Mouse (Mus musculus): Measurements from ENCODE around the gene Rbfox1. TPM values are rescaled to one million over a fixed set of nuclear protein-coding genes. Genes with fewer than 3 reads are reported as not detected.

The Rbfox1 gene
- polyA plus RNA-seq, 1 experiment from 2014 or later = 4.7 TPM

DNA sequence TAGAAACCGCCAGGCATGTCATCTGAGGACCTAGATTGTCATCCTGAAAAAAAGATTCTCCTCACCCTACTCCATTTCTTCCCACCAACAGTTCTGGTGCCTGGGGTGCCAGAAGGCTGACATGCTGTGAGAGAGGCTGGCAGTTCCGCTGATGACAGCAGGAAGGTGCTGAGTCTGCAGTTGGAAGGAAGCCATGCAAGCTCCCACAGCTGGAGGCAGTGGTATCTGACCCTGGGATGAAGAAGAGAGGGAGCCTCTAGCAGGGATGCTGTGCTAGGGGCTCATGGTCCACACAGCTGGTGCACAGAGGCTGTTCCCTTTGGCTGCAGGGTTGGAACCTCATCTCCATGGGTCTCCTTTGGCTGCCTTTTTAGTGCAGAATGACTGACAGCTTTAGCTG is 865.3 kb downstream of the Rbfox1 start:
- 41% methylated on average over 2 of the region's 2 CpGs for WGBS

DNA sequence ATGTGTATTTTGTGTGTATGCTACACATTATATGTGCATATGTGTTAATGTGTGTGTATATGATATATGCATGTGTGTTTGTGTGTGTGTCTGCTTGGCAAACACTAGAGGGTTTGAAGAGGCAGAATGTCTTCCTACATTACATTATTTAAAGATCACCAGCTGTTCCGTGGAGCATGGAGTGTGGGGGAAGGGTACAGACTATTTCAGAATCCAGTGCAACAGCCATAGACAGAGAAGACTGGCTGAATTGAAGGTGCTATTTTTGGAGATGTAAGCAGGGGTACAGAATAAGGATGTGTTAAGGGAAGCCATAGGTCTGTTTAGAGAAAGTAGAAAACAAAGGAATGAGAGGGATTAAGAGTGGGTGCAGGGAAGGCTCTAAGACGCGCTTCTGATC is 869.7 kb downstream of the Rbfox1 start:
- Histone ChIP-seq H3K27ac (replicated peaks in 1 of 2; ENCODE audit: control insufficient read depth in 1 of 2, insufficient read depth in 1 of 2, low read depth in 2 of 2, low read length in 2 of 2) (no peak overlapping the region), H3K9ac (ENCODE audit: low read length) (no peak overlapping the region), H3K4me3 (ENCODE audit: control insufficient read depth in 1 of 2, insufficient read depth in 1 of 2, low read depth in 1 of 2, low read length in 2 of 2) (no peak overlapping the region), H3K4me1 (ENCODE audit: control insufficient read depth in 2 of 2, insufficient read depth in 2 of 2, low read length in 2 of 2) (0 out of 4 replicates have a peak, but pooled peaks cover 0 to 2% of the 10 kb centered on the region in 2 experiments), H3K9me3 (ENCODE audit: control insufficient read depth, low read length) (no peaks in the 10 kb centered on the region), H3K4me2 (ENCODE audit: low read length) (no peak overlapping the region), H3K36me3 (ENCODE audit: control insufficient read depth, insufficient read depth, low read length) (no peaks in the 10 kb centered on the region), H3K27me3 (ENCODE audit: control insufficient read depth, insufficient read depth, low read length) (no peaks in the 10 kb centered on the region)
- WGBS = 61% methylated on average over 3 of the region's 3 CpGs
- no peak; the same call in 1 of the 2 replicates for ATAC-seq (ENCODE audit: insufficient number of reproducible peaks, insufficient read depth, low FRiP score, low read depth)

More for the DNA sequence above, 865.3 kb downstream of the Rbfox1 start:
- Histone ChIP-seq H3K36me3 (ENCODE audit: control insufficient read depth, insufficient read depth, low read length) (no peaks in the 10 kb centered on the region), H3K4me1 (ENCODE audit: control insufficient read depth in 2 of 2, insufficient read depth in 2 of 2, low read length in 2 of 2) (0 out of 4 replicates have a peak, but pooled peaks cover 0 to 2% of the 10 kb centered on the region in 2 experiments), H3K4me2 (ENCODE audit: low read length) (no peak overlapping the region), H3K27ac (replicated peaks in 1 of 2; ENCODE audit: control insufficient read depth in 1 of 2, insufficient read depth in 1 of 2, low read depth in 2 of 2, low read length in 2 of 2) (no peak overlapping the region), H3K4me3 (ENCODE audit: control insufficient read depth in 1 of 2, insufficient read depth in 1 of 2, low read depth in 1 of 2, low read length in 2 of 2) (no peak overlapping the region), H3K9ac (ENCODE audit: low read length) (no peak overlapping the region), H3K9me3 (ENCODE audit: control insufficient read depth, low read length) (no peaks in the 10 kb centered on the region), H3K27me3 (ENCODE audit: control insufficient read depth, insufficient read depth, low read length) (no peaks in the 10 kb centered on the region)
- no peak for ATAC-seq (ENCODE audit: insufficient number of reproducible peaks, insufficient read depth, low FRiP score, low read depth)

GRCm38 (mm10) chr16:6769495-6770237 is 884.5 kb downstream of the Rbfox1 start:
- H3K4me3 ChIP-seq (ENCODE audit: control insufficient read depth in 1 of 2, insufficient read depth in 1 of 2, low read depth in 1 of 2, low read length in 2 of 2) = no peak overlapping the region
- no peaks in the 10 kb centered on the region for H3K36me3 ChIP-seq (ENCODE audit: control insufficient read depth, insufficient read depth, low read length)
- 67% methylated on average over 14 of the region's 14 CpGs for WGBS
- no peak overlapping the region for H3K9ac ChIP-seq (ENCODE audit: low read length)
- ATAC-seq (ENCODE audit: insufficient number of reproducible peaks, insufficient read depth, low FRiP score, low read depth) = no peak
- no peak overlapping the region for H3K27ac ChIP-seq (replicated peaks in 1 of 2; ENCODE audit: control insufficient read depth in 1 of 2, insufficient read depth in 1 of 2, low read depth in 2 of 2, low read length in 2 of 2)
- H3K4me2 ChIP-seq (ENCODE audit: low read length) = no peak overlapping the region
- no peaks in the 10 kb centered on the region for H3K9me3 ChIP-seq (ENCODE audit: control insufficient read depth, low read length)
- H3K27me3 ChIP-seq (ENCODE audit: control insufficient read depth, insufficient read depth, low read length) = no peaks in the 10 kb centered on the region
- H3K4me1 ChIP-seq (ENCODE audit: control insufficient read depth in 2 of 2, insufficient read depth in 2 of 2, low read length in 2 of 2) = no peaks in the 10 kb centered on the region

DNA sequence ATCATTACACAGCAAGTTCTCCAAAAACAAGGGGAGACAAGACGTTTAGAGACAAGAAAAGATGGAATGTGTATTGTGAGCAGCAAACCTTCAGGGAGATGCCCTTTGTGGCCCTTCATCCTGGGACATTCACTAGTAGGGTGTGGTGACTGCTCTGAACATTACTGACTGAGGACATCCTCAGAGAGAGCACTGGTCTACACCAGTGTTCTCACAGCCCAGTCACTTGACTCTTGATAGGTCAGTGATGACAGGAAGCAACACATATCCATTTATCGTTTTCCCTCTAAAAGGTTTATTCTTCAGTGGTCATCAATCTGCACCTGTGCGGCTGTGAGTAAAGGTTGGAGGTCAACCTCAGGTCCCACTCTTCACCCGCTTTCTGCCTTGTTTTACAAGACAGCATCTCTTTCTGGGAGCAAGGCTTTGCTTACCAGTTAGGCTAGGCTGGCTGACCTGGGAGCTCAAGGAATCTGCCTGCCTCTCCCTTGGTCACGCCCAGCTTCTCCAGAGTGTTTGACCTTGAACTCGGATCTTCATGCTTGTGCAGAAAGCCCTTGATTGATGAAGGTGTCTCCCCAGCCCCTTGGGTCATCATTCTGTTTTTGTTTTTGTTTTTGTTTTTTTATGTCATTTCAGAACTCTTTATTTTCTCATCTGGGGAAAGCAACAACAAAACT is 892.5 kb downstream of the Rbfox1 start:
- 75% methylated on average over 6 of the region's 6 CpGs for WGBS
- Histone ChIP-seq H3K4me3 (ENCODE audit: control insufficient read depth in 1 of 2, insufficient read depth in 1 of 2, low read depth in 1 of 2, low read length in 2 of 2) (no peak overlapping the region), H3K9me3 (ENCODE audit: control insufficient read depth, low read length) (no peaks in the 10 kb centered on the region)

GRCm38 (mm10) chr16:6784144-6784543 is 899.0 kb downstream of the Rbfox1 start:
- H3K36me3 ChIP-seq (ENCODE audit: control insufficient read depth, insufficient read depth, low read length) = no peaks in the 10 kb centered on the region
- H3K9ac ChIP-seq (ENCODE audit: low read length) = no peak overlapping the region
- no peaks in the 10 kb centered on the region for H3K4me1 ChIP-seq (ENCODE audit: control insufficient read depth in 2 of 2, insufficient read depth in 2 of 2, low read length in 2 of 2)
- no peaks in the 10 kb centered on the region for H3K27me3 ChIP-seq (ENCODE audit: control insufficient read depth, insufficient read depth, low read length)
- WGBS = 64% methylated on average over 5 of the region's 5 CpGs
- no peak overlapping the region for H3K4me2 ChIP-seq (ENCODE audit: low read length)
- H3K27ac ChIP-seq (replicated peaks in 1 of 2; ENCODE audit: control insufficient read depth in 1 of 2, insufficient read depth in 1 of 2, low read depth in 2 of 2, low read length in 2 of 2) = no peak overlapping the region
- ATAC-seq (ENCODE audit: insufficient number of reproducible peaks, insufficient read depth, low FRiP score, low read depth) = no peak
- no peaks in the 10 kb centered on the region for H3K9me3 ChIP-seq (ENCODE audit: control insufficient read depth, low read length)
- H3K4me3 ChIP-seq (ENCODE audit: control insufficient read depth in 1 of 2, insufficient read depth in 1 of 2, low read depth in 1 of 2, low read length in 2 of 2) = no peak overlapping the region

More for the DNA sequence above, 892.5 kb downstream of the Rbfox1 start:
- Histone ChIP-seq H3K27me3 (ENCODE audit: control insufficient read depth, insufficient read depth, low read length) (no peaks in the 10 kb centered on the region), H3K9ac (ENCODE audit: low read length) (no peak overlapping the region), H3K27ac (replicated peaks in 1 of 2; ENCODE audit: control insufficient read depth in 1 of 2, insufficient read depth in 1 of 2, low read depth in 2 of 2, low read length in 2 of 2) (no peak overlapping the region), H3K4me2 (ENCODE audit: low read length) (no peak overlapping the region), H3K36me3 (ENCODE audit: control insufficient read depth, insufficient read depth, low read length) (no peaks in the 10 kb centered on the region), H3K4me1 (ENCODE audit: control insufficient read depth in 2 of 2, insufficient read depth in 2 of 2, low read length in 2 of 2) (no peaks in the 10 kb centered on the region)
- ATAC-seq (ENCODE audit: insufficient number of reproducible peaks, insufficient read depth, low FRiP score, low read depth) = no peak

DNA sequence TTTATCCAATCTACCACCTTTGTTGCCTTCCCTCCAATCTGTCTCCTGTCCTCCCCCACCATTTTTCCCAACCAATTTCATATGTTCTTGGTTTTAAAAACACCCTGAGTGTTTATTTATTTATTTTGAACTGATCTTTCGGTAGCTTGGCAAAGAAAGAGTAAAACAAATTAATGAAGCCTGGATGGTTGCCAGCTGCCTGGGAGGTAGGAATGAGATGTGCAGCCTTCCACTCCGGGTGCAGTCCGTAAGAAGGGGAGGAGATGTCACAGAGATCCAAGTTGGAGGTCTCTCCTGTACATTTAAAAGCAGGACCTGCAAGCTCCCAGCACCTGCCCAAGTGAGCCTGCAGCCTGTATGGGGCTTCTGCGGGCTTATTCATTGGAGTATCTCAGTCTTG is 899.9 kb downstream of the Rbfox1 start:
- H3K9ac ChIP-seq (ENCODE audit: low read length) = no peak overlapping the region
- no peak overlapping the region for H3K27ac ChIP-seq (replicated peaks in 1 of 2; ENCODE audit: control insufficient read depth in 1 of 2, insufficient read depth in 1 of 2, low read depth in 2 of 2, low read length in 2 of 2)
- no peak overlapping the region for H3K4me3 ChIP-seq (ENCODE audit: control insufficient read depth in 1 of 2, insufficient read depth in 1 of 2, low read depth in 1 of 2, low read length in 2 of 2)
- no peaks in the 10 kb centered on the region for H3K36me3 ChIP-seq (ENCODE audit: control insufficient read depth, insufficient read depth, low read length)
- H3K9me3 ChIP-seq (ENCODE audit: control insufficient read depth, low read length) = no peaks in the 10 kb centered on the region
- H3K4me2 ChIP-seq (ENCODE audit: low read length) = no peak overlapping the region
- no peaks in the 10 kb centered on the region for H3K4me1 ChIP-seq (ENCODE audit: control insufficient read depth in 2 of 2, insufficient read depth in 2 of 2, low read length in 2 of 2)
- WGBS = 66% methylated on average over 4 of the region's 4 CpGs
- H3K27me3 ChIP-seq (ENCODE audit: control insufficient read depth, insufficient read depth, low read length) = no peaks in the 10 kb centered on the region
- ATAC-seq (ENCODE audit: insufficient number of reproducible peaks, insufficient read depth, low FRiP score, low read depth) = no peak

DNA sequence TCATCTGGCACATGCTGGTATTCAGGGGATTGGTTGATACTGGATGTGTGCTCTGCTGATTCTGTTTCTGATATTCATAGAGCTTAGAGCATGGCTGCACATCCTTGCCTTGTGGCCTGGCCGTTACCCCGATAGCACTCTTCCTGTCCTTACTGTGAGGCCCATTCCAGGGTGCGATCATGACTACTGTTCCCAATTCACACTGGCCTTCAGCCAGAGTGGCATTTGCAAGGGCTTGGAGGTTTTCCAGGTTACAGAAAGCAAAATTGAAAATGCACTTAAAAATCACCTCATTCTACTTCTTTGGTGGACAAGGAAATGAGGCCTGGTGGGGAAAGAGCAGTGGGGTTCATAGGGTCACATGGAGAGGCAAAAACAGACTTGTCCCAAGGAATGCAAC is 906.1 kb downstream of the Rbfox1 start:
- 60% methylated on average over 3 of the region's 3 CpGs for WGBS
- no peak for ATAC-seq (ENCODE audit: insufficient number of reproducible peaks, insufficient read depth, low FRiP score, low read depth)
- H3K4me3 ChIP-seq (ENCODE audit: control insufficient read depth in 1 of 2, insufficient read depth in 1 of 2, low read depth in 1 of 2, low read length in 2 of 2) = no peak overlapping the region

More for the DNA sequence above, 906.1 kb downstream of the Rbfox1 start:
- H3K4me1 ChIP-seq (ENCODE audit: control insufficient read depth in 2 of 2, insufficient read depth in 2 of 2, low read length in 2 of 2) = no peaks in the 10 kb centered on the region
- H3K27me3 ChIP-seq (ENCODE audit: control insufficient read depth, insufficient read depth, low read length) = no peaks in the 10 kb centered on the region
- H3K9ac ChIP-seq (ENCODE audit: low read length) = no peak overlapping the region
- H3K27ac ChIP-seq (replicated peaks in 1 of 2; ENCODE audit: control insufficient read depth in 1 of 2, insufficient read depth in 1 of 2, low read depth in 2 of 2, low read length in 2 of 2) = no peak overlapping the region
- H3K9me3 ChIP-seq (ENCODE audit: control insufficient read depth, low read length) = no peaks in the 10 kb centered on the region
- no peak overlapping the region for H3K4me2 ChIP-seq (ENCODE audit: low read length)
- no peaks in the 10 kb centered on the region for H3K36me3 ChIP-seq (ENCODE audit: control insufficient read depth, insufficient read depth, low read length)
